Mouse (Mus musculus) megakaryocyte-erythroid progenitor cell, adult 5-6 weeks (primary cell): ENCODE results near the gene Vamp1. TPM values are rescaled to one million over a fixed set of nuclear protein-coding genes. Genes with fewer than 3 reads are reported as not detected.
"Not testable (repeated sequence)": the region's sequence is repeated elsewhere in the genome, so short reads cannot be mapped to it uniquely, and the experiment has no call there.

ENCODE experiments used
- ATAC-seq: replicated peaks from 2 replicates; pipeline ENCODE4 v1.8.0; 2016; ENCODE audit warnings: mild to moderate bottlenecking, inconsistent platforms; ENCODE audit not compliant: severe bottlenecking, poor library complexity, low FRiP score, low TSS enrichment
- total RNA-seq, 2 experiments: library from RNA; stranded (forward) in 1 of 2; stranded (reverse) in 1 of 2; fragments of 200-1000, 215-1000 nt in 1 of 2; fragments of >200 nt in 1 of 2; fragmentation: Nextera tagmentation in 1 of 2; gene quantifications; 2 replicates each; pipeline ENCODE4 v1.2.3; 2014 to 2017

Vamp1 gene
- total RNA-seq, 2 experiments from 2014 or later = 4.9 to 14.9 TPM

GRCm38 (mm10) chr6:125237421-125237820 is 22.1 kb downstream of the Vamp1 start:
- ATAC-seq = peak; percentile 21; the same call in 1 of the 2 replicates

GRCm38 (mm10) chr6:125238396-125238795 is 23.0 kb downstream of the Vamp1 start:
- ATAC-seq = no peak

DNA sequence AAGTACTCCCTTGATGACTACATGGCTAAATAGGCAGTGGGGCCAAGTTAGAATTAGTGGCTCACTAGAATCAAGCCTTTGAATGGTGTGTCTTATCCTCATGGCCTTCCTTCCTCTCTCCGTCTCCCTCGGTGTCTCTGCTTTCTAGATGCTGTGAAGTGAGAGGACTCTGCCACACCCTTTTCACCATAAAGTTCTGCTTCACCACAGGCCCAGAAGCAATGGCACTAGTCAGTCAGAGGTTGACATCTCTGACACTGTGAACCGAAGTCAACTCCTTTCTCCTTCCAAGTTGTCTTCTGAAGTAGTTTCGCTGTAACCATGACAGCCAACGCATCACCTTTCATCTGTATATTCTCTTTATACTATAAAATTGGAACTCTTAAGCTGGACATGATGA is 24.2 kb downstream of the Vamp1 start:
- no peak for ATAC-seq

DNA sequence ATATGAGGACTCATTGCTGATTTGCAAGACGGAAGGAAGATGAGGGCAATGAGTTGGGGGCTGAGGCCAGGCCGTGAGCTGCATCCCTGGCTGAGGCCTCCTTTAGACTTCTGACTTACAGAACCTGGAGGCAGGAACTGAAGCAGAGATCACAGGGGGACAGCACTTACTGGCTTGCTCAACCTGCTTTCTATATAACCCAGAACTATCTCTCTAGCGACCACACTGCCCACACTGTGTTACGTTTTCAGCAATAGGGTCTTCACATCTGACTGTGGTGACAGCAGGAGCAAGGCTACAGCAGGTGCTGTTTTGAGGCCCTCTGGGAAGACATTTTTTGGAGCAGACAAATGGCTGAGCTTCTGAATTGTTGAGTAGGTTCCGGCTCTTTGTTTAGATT is 25.3 kb downstream of the Vamp1 start:
- no peak for ATAC-seq

DNA sequence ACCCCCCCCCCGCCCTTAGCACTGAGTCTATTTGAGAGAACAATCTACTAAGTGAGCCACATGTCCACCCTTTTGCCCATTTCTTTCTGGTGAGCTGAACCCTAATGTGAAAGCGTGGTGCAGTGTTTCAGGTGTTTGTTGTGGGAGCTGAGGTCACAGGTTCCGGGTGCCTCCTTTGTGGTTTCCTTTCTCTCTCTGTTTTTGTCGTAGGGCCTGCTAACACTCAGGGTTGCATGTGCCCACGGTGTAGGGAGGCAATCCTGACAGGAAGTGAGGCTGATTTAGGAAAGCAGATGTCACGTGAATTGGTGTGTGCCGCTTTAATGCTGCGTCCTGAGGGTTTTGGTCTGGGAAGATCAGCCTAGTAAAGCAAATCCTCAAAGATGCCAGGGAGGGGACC is 26.2 kb downstream of the Vamp1 start:
- ATAC-seq = no peak

DNA sequence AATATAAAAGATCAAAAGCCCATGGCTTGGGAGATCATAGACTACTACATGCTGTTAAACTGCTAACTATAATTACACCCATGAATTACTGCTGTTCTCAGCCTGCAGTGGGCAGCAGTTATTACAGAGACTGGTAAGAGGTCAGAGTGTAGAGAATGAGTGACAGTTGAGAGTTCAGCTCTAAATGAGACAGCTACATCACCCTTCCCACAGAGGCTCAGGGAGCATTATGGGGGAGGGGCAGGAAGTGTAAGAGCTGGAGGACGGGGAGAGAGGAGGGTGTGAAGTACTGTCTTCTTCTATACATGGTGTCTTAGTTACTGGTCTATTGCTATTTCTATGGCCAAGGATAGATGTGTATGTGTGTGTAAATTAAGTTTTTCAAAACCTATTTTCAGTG is 29.2 kb downstream of the Vamp1 start:
- no peak for ATAC-seq

GRCm38 (mm10) chr6:125252285-125252684 is 36.9 kb downstream of the Vamp1 start:
- ATAC-seq = no peak

DNA sequence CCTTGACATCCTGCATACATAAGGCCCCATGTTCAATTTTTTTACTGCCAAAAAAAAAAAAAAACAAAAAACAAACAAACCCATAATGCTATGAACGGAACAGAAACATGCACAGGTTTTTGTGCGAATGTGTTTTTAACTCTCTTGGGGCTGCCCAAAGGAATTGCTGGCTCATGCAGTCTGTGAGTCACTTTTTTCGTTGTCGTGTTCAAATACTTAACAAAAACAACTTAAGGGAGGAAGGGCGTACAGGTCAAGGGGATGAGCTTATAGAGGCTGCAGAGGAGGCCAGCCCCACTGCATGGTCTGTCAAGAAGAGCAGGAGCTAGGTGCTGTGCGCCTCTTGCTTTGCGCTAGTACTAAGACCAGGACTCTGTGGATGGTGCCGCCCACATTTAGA is 37.4 kb downstream of the Vamp1 start:
- no peak for ATAC-seq

- ATAC-seq = no peak; the same call in 1 of the 2 replicates
Observed at GRCm38 (mm10) chr6:125253863-125254715, 38.7 kb downstream of the Vamp1 start.

- ATAC-seq = no peak
Observed at GRCm38 (mm10) chr6:125255516-125256044, 40.2 kb downstream of the Vamp1 start.

DNA sequence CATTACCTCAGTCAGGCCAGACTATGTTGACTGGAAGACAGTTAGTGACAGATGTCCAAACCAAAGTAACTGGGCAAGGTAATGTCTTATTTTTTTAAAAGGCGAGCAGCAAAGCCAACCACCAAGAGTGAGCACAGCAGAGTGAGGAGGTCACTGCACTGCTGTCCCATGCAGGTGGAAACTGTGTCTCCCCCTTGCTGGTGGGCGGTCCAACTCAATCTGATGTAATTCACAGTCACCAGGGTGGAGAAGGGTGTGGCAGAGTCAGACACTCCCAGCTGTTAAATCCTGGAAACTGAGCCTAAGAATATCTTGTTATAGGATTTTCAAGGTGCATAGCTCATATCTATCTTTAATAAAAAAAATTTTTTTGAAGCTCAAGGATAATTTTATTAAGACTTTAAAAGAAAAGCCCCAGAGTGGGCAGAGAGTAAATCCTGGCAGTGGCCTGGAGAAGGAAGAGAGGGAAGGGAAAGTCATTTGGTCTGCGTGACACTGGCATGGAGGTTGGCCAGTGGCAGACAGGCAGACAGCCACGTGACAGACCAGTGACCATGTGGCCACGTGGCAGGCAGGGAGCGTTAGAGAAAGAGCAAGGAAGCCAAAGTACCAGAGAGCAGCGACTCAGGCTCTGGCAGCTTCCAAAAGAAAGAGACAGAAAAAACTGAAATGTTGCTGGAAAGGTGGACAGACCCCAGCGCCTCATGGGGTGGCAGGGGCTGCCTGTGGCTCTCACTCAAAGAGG is 41.0 kb downstream of the Vamp1 start:
- ATAC-seq = no peak

- ATAC-seq = no peak
Observed at GRCm38 (mm10) chr6:125260006-125260555, 44.7 kb downstream of the Vamp1 start.

DNA sequence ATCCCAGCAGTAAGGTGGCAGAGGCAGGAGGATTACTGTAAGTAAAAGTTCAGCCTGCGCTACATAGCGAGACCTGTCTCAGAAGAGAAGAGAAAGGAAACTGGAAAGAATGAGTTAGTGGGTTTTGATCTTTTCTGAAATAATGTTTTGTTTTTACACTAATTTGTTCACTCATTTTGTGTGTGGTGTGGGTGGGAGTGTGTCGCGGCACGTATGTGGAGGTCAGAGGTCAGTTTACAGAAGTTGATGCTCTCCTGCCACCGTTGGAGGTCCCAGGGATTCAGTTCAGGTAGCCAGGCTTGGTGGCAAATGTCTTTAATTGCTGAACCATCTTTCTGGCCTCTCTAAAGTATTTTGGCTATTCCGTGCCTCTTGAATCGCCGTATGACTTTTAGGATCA is 48.9 kb downstream of the Vamp1 start:
- no peak for ATAC-seq

DNA sequence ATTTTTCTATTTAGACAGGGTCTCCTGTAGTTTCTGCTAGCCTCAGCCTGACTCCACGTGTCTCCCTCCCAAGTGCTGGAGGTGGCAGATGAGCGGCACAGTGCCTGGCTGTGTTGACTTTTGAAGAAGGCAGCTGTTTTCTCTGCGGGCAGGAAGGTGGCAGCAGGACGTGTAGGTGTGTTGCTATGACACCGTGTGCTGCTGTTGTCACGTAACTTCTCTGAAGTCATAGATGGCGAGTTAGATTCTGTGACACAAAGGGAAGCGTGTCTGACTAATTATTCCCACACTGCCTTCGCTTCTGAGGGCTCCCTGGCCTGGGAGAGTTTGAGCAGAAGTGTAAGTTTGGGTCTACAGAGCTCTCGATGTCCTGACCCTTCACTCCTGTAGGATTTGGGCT is 49.9 kb downstream of the Vamp1 start:
- ATAC-seq = no peak; the same call in 1 of the 2 replicates

DNA sequence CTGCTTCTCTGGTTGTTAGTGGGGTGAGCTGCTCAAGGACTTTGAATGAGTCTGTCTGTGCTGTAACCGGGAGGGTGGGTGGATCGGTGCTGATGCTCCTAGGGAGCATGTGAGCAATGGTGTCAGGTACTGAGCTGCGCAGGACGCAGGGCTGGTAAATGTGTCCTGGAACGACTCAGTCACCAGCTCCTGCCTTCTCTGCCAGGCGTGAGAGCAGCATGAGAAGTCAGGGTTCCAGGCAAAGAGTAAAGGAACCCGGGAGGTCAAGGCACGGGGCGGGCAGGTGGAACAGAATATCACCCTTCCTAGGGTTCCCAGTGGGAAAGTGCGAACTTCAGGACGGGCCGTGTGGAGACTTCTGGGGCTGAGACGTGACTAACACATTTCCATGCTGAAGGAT is 50.7 kb downstream of the Vamp1 start:
- no peak for ATAC-seq

DNA sequence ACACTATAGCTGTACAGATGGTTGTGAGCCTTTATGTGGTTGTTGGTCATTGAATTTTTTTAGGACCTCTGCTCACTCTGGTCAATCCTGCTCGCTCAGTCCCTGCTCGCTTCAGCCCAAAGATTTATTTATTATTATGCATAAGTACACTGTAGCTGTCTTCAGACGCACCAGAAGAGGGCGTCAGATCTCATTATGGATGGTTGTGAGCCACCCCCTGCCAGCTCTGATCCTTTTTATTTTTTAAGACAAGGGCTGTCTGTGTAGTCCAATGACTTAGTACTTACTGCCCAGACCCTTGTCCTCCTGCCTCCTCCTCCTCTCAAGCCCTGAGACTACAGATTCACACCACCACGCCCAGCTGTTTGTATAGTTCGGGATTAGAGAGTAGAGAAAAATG is 51.2 kb downstream of the Vamp1 start:
- not testable (repeated sequence) for ATAC-seq

GRCm38 (mm10) chr6:125267469-125267868 is 52.1 kb downstream of the Vamp1 start:
- ATAC-seq = no peak

DNA sequence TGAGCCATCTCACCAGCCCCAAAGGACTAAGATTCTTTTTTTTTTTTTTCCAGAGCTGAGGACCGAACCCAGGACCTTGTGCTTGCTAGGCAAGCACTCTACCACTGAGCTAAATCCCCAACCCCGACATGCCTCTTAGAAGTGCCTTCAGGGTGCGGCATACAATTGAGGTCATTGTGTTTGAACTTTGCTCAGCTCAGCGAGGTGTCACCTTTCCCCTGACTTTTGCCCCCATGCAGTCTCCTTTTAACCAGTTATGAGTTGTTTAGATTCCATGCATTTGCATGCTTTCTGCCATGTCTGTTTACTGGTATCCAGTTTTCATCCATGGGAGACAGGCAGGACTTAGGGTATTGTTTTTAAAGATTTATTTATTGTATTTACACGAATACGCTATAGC is 53.4 kb downstream of the Vamp1 start:
- ATAC-seq = no peak

- ATAC-seq = peak; percentile 84
Observed at GRCm38 (mm10) chr6:125271455-125272227, 56.3 kb downstream of the Vamp1 start.
